Mouse (Mus musculus) kidney, postnatal 14 days (tissue): ENCODE data around the gene Pawr.

ENCODE experiments used
- DNase-seq: peaks from one replicate; pipeline ENCODE4 v3.0.0; 2022; ENCODE audit warnings: mixed read lengths

Gene Pawr

GRCm38 (mm10) chr10:108359974-108360373 is 28.1 kb downstream of the Pawr start:
- no peak for DNase-seq

GRCm38 (mm10) chr10:108360801-108361200 is 28.9 kb downstream of the Pawr start:
- DNase-seq = no peak

GRCm38 (mm10) chr10:108361419-108362155 is 29.7 kb downstream of the Pawr start:
- DNase-seq = peak; percentile 51

GRCm38 (mm10) chr10:108363932-108364331 is 32.0 kb downstream of the Pawr start:
- no peak for DNase-seq

GRCm38 (mm10) chr10:108364946-108365719 is 33.2 kb downstream of the Pawr start:
- no peak for DNase-seq

GRCm38 (mm10) chr10:108366251-108366650 is 34.3 kb downstream of the Pawr start:
- DNase-seq = no peak

GRCm38 (mm10) chr10:108368358-108368757 is 36.4 kb downstream of the Pawr start:
- DNase-seq = peak; percentile 69

GRCm38 (mm10) chr10:108372258-108372657 is 40.3 kb downstream of the Pawr start:
- no peak for DNase-seq

GRCm38 (mm10) chr10:108372858-108373257 is 40.9 kb downstream of the Pawr start:
- DNase-seq = no peak

GRCm38 (mm10) chr10:108375796-108376195 is 43.9 kb downstream of the Pawr start:
- DNase-seq = no peak

- no peak for DNase-seq
These were observed 44.4 kb downstream of the Pawr start for GRCm38 (mm10) chr10:108376366-108376765.

GRCm38 (mm10) chr10:108377369-108377768 is 45.4 kb downstream of the Pawr start:
- no peak for DNase-seq

- DNase-seq = no peak
These were observed 46.1 kb downstream of the Pawr start for GRCm38 (mm10) chr10:108378062-108378461.

- DNase-seq = no peak
These were observed 46.6 kb downstream of the Pawr start for GRCm38 (mm10) chr10:108378479-108378878.

GRCm38 (mm10) chr10:108380715-108381114 is 48.8 kb downstream of the Pawr start:
- DNase-seq = no peak

- no peak for DNase-seq
These were observed 52.3 kb downstream of the Pawr start for GRCm38 (mm10) chr10:108384153-108384769.

GRCm38 (mm10) chr10:108385480-108385955 is 53.6 kb downstream of the Pawr start:
- DNase-seq = no peak

GRCm38 (mm10) chr10:108388410-108388915 is 56.5 kb downstream of the Pawr start:
- DNase-seq = no peak

- DNase-seq = no peak
These were observed 57.4 kb downstream of the Pawr start for GRCm38 (mm10) chr10:108389178-108389926.

GRCm38 (mm10) chr10:108389927-108390287 is 58.0 kb downstream of the Pawr start:
- peak; percentile 50 for DNase-seq

- no peak for DNase-seq
These were observed 59.5 kb downstream of the Pawr start for GRCm38 (mm10) chr10:108391370-108391902.

- DNase-seq = no peak
These were observed 60.2 kb downstream of the Pawr start for GRCm38 (mm10) chr10:108392151-108392550.
